10 mouse cellular contexts compared by ENCODE assay signal in the genomic region with DNA sequence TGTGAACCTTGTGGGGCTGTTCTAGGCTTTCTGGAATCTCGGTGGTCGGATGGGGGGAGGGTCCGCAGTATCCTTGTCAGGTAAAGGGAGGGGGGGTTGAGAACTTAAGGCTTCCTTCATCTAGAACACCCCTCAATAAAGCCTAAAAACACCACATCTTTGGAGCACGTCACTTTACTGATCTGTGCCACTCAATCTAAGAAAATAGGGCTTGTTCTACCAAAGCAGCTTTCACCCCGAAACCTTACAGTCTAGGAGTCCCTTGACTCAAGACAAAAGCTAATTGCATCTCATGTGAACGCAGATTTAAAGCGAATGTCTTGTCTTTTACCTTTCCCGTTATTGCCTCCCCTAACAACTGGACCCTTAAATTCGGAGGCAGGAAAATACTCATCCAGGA. TPM values are rescaled to one million over a fixed set of nuclear protein-coding genes. Genes with fewer than 3 reads are reported as not detected.
A peak's percentile ranks its signal among the peaks of the same experiment; 100 is the strongest.
DNase-seq lines count a peak whose midpoint lies in the region; ATAC-seq and TF ChIP-seq lines count a peak whose summit lies in the region.
"Had no signal": no experiment of that assay in that cellular context is flagged by ENCODE, and none has a peak within 500 bp of the region (broad histone marks: within the 10 kb centered on the region; RNA-seq: fewer than 3 reads in every experiment).

No protein-coding gene starts in this region.

- no peaks in the 10 kb centered on the region for H3K27me3 ChIP-seq in testis, adult 2 months (ENCODE audit: control insufficient read depth, insufficient read depth, low read length)
- peaks cover 55% of the 10 kb centered on the region for H3K27me3 ChIP-seq in forebrain, embryonic 16.5 days (replicated peaks; ENCODE audit: control insufficient read depth, insufficient read depth, low read length)
- H3K27me3 ChIP-seq in liver, postnatal 0 days (ENCODE audit: insufficient read depth, low read length), result peaks cover 61% of the 10 kb centered on the region

- ATAC-seq in forebrain, embryonic 16.5 days, result no peak
- ATAC-seq in liver, postnatal 0 days, result no peak

- H3K4me3 ChIP-seq in testis, adult 2 months (ENCODE audit: control insufficient read depth, low read depth, low read length), result peak overlapping the region; percentile 88
- peak overlapping the region; percentile 30; the same call in 1 of the 2 replicates for H3K4me3 ChIP-seq in forebrain, embryonic 16.5 days (replicated peaks; ENCODE audit: low read length)
- H3K4me3 ChIP-seq in liver, postnatal 0 days (ENCODE audit: low read depth, low read length), result peak overlapping the region; percentile 61; the same call in 1 of the 2 replicates

- no peak for TF ChIP-seq EP300 in liver, postnatal 0 days (IDR thresholded peaks at IDR 0.05; ENCODE audit: low read depth)

- TF ChIP-seq CTCF in testis, adult 2 months (IDR thresholded peaks at IDR 0.05; ENCODE audit: control insufficient read depth, insufficient read depth, insufficient replicate concordance, low read depth, low read length), result no peak
- TF ChIP-seq CTCF in liver, postnatal 0 days (IDR thresholded peaks at IDR 0.05; ENCODE audit: low read depth), result no peak

- peak overlapping the region; percentile 96 for H3K4me2 ChIP-seq in forebrain, embryonic 16.5 days (ENCODE audit: low read length)
- H3K4me2 ChIP-seq in liver, postnatal 0 days (ENCODE audit: low read depth, low read length), result peak overlapping the region; percentile 55

- DNase-seq in testis, postnatal 14 days (ENCODE audit: low spot score), result no peak
- no peak for DNase-seq in liver, postnatal 0 days
- DNase-seq in c-Kit-positive CD71-positive TER-119-positive erythroid progenitor cells, embryonic 14.5 days (ENCODE audit: low spot score), result no peak
- DNase-seq in urinary bladder, adult 2 months (ENCODE audit: low spot score), result no peak
- no peak for DNase-seq in adrenal gland, adult 2 months
- DNase-seq: cerebellum, adult 9-10 months; thymus, adult 18-20 months had no signal

- no peak overlapping the region; the same call in 1 of the 2 replicates for H3K27ac ChIP-seq in testis, adult 2 months (ENCODE audit: control insufficient read depth, insufficient read depth, low read depth, low read length)
- no peak overlapping the region for H3K27ac ChIP-seq in forebrain, embryonic 16.5 days (ENCODE audit: low read length)
- H3K27ac ChIP-seq in liver, postnatal 0 days (ENCODE audit: low read depth), result no peak overlapping the region

- H3K36me3 ChIP-seq in testis, adult 2 months (ENCODE audit: control insufficient read depth, insufficient read depth, low read length), result no peaks in the 10 kb centered on the region
- H3K36me3 ChIP-seq in forebrain, embryonic 16.5 days (ENCODE audit: control insufficient read depth, insufficient read depth), result no peaks in the 10 kb centered on the region
- H3K36me3 ChIP-seq in liver, postnatal 0 days (replicated peaks; ENCODE audit: insufficient read depth, low read length), result no peaks in the 10 kb centered on the region

- H3K9ac ChIP-seq in forebrain, embryonic 16.5 days (replicated peaks; ENCODE audit: low read depth, low read length), result no peak overlapping the region
- H3K9ac ChIP-seq in liver, postnatal 0 days (replicated peaks), result no peak overlapping the region

- H3K9me3 ChIP-seq in forebrain, embryonic 16.5 days (ENCODE audit: control insufficient read depth, low read length), result no peaks in the 10 kb centered on the region
- H3K9me3 ChIP-seq in liver, postnatal 0 days (ENCODE audit: low read length), result no peaks in the 10 kb centered on the region

- H3K4me1 ChIP-seq in testis, adult 2 months (ENCODE audit: control insufficient read depth, insufficient read depth, low read length), result peaks cover 20% of the 10 kb centered on the region
- peaks cover 32% of the 10 kb centered on the region for H3K4me1 ChIP-seq in forebrain, embryonic 16.5 days (replicated peaks; ENCODE audit: control insufficient read depth, insufficient read depth, low read length)
- peaks cover 19% of the 10 kb centered on the region for H3K4me1 ChIP-seq in liver, postnatal 0 days (ENCODE audit: insufficient read depth)

- no peak for TF ChIP-seq POLR2A in testis, adult 2 months (IDR thresholded peaks at IDR 0.05; ENCODE audit: control insufficient read depth, low read depth, low read length)

- 3% methylated on average over 9 of the region's 9 CpGs for WGBS in forebrain, embryonic 16.5 days
- WGBS in liver, postnatal 0 days (ENCODE audit: insufficient replicate concordance), result 13% methylated on average over 9 of the region's 9 CpGs

RNA-seq across cellular contexts. Expression of a gene that starts 0.5 kb away (rescaled TPM):
- 62.9 and 89.3 TPM in 2 replicates for polyA plus RNA-seq in testis, adult 2 months (2012; rRNA removed)
- not detected in 2 replicates for polyA plus RNA-seq in forebrain, embryonic 16.5 days (2015; fragmentation: Nextera tagmentation; extraction: Ambion mirVana)
- 0.09 and 0.25 TPM in 2 replicates for polyA plus RNA-seq in liver, postnatal 0 days (2015; fragmentation: Nextera tagmentation; extraction: Ambion mirVana)
- 4.9 and 5.7 TPM in 2 replicates for polyA plus RNA-seq in urinary bladder, adult 2 months (2012; rRNA removed)
- not detected for total RNA-seq in adrenal gland, adult 2 months (2021)
- not detected in 2 replicates for polyA plus RNA-seq in adrenal gland, adult 2 months (2012; rRNA removed)
- total RNA-seq: megakaryocyte progenitor cell, adult 5-6 weeks had no signal

RNA-seq across cellular contexts. Expression of a gene that starts 36.3 kb away (rescaled TPM):
- polyA plus RNA-seq in testis, adult 2 months (2012; rRNA removed), result 6.9 and 7.2 TPM in 2 replicates
- polyA plus RNA-seq in forebrain, embryonic 16.5 days (2015; fragmentation: Nextera tagmentation; extraction: Ambion mirVana), result 28.3 and 29.2 TPM in 2 replicates
- 10.2 and 12.3 TPM in 2 replicates for polyA plus RNA-seq in liver, postnatal 0 days (2015; fragmentation: Nextera tagmentation; extraction: Ambion mirVana)
- polyA plus RNA-seq in urinary bladder, adult 2 months (2012; rRNA removed), result 27.7 and 28.5 TPM in 2 replicates
- 10 to 100 TPM; 24.5 to 25.7 TPM for total RNA-seq in adrenal gland, adult 2 months (2021)
- 11.2 and 13.7 TPM in 2 replicates for polyA plus RNA-seq in adrenal gland, adult 2 months (2012; rRNA removed)

RNA-seq across cellular contexts. Expression of a gene that starts 36.3 kb away (rescaled TPM):
- not detected in 2 replicates for polyA plus RNA-seq in testis, adult 2 months (2012; rRNA removed)
- polyA plus RNA-seq in forebrain, embryonic 16.5 days (2015; fragmentation: Nextera tagmentation; extraction: Ambion mirVana), result 2.6 and 3.1 TPM in 2 replicates
- 1.6 and 2.2 TPM in 2 replicates for polyA plus RNA-seq in liver, postnatal 0 days (2015; fragmentation: Nextera tagmentation; extraction: Ambion mirVana)
- polyA plus RNA-seq in urinary bladder, adult 2 months (2012; rRNA removed), result not detected in 2 replicates
- total RNA-seq in adrenal gland, adult 2 months (2021), result 1 to 10 TPM; 2.4 to 6.8 TPM
- not detected in 2 replicates for polyA plus RNA-seq in adrenal gland, adult 2 months (2012; rRNA removed)
- total RNA-seq: megakaryocyte progenitor cell, adult 5-6 weeks had no signal

Comparison
In these comparisons a context has a peak if more than half of its experiments do, and no peak if none do; other contexts are left out.
1. H3K4me3 ChIP-seq: peak in every context shown above with its lines; median percentile 88 in testis, adult 2 months; 61 in liver, postnatal 0 days; 30 in forebrain, embryonic 16.5 days.